21 mouse cellular contexts compared by ENCODE assay signal in genomic region chr10:70766450-70766849, GRCm38 (mm10).
A peak's percentile ranks its signal among the peaks of the same experiment; 100 is the strongest.
DNase-seq lines count a peak whose midpoint lies in the region; ATAC-seq and TF ChIP-seq lines count a peak whose summit lies in the region.
"Had no signal": no experiment of that assay in that cellular context is flagged by ENCODE, and none has a peak within 500 bp of the region (broad histone marks: within the 10 kb centered on the region; RNA-seq: fewer than 3 reads in every experiment).

No protein-coding gene starts in this region.

- 81% methylated on average over 8 of the region's 8 CpGs for WGBS in midbrain, embryonic 11.5 days
- 70% methylated on average over 8 of the region's 8 CpGs for WGBS in midbrain, embryonic 14.5 days
- WGBS in midbrain, embryonic 10.5 days = 89% methylated on average over 8 of the region's 8 CpGs

- ATAC-seq in midbrain, embryonic 11.5 days (ENCODE audit: low FRiP score) = no peak
- ATAC-seq in midbrain, embryonic 14.5 days (ENCODE audit: low FRiP score, low TSS enrichment) = no peak
- ATAC-seq: forebrain, embryonic 15.5 days; Patski had no signal

- H3ac ChIP-seq in myocyte (ENCODE audit: control insufficient read depth, insufficient read length) = no peak overlapping the region

- peak; percentile 7 for DNase-seq in cerebellum, adult 11-12 months
- DNase-seq in cerebellum, adult 11 months = no peak
- peak; percentile 41 for DNase-seq in layer of hippocampus, adult 11-12 months (ENCODE audit: low spot score)
- no peak for DNase-seq in layer of hippocampus, postnatal 25 days (ENCODE audit: extremely low spot score in 1 of 2, low spot score in 1 of 2)
- DNase-seq in midbrain, embryonic 11.5 days (ENCODE audit: low spot score, missing footprints) = peak; percentile 31
- no peak for DNase-seq in midbrain, embryonic 14.5 days
- no peak for DNase-seq in midbrain, embryonic 10.5 days (ENCODE audit: low spot score)
- DNase-seq: adrenal gland, postnatal 14 days; heart, postnatal 10 days; kidney, adult 18-20 months; lung, adult 18-20 months; lung, postnatal 14 days; right cerebral cortex, postnatal 25 days; thymus, adult 2 months had no signal

- TF ChIP-seq POLR2A in myocyte (IDR thresholded peaks at IDR 0.05; ENCODE audit: insufficient read length, low read depth) = no peak

- H3K9ac ChIP-seq in midbrain, embryonic 11.5 days (ENCODE audit: low read length) = no peak overlapping the region
- H3K9ac ChIP-seq in midbrain, embryonic 14.5 days (replicated peaks; ENCODE audit: low read length) = no peak overlapping the region
- H3K9ac ChIP-seq: forebrain, embryonic 15.5 days; stomach, embryonic 15.5 days had no signal

- H3K9me3 ChIP-seq in midbrain, embryonic 11.5 days (ENCODE audit: control insufficient read depth, low read length) = no peaks in the 10 kb centered on the region
- no peaks in the 10 kb centered on the region for H3K9me3 ChIP-seq in midbrain, embryonic 14.5 days (ENCODE audit: control insufficient read depth, low read length)
- no peaks in the 10 kb centered on the region for H3K9me3 ChIP-seq in midbrain, embryonic 10.5 days (replicated peaks)
- H3K9me3 ChIP-seq: forebrain, embryonic 15.5 days; stomach, embryonic 15.5 days had no signal

- no peaks in the 10 kb centered on the region for H3K27me3 ChIP-seq in midbrain, embryonic 11.5 days (ENCODE audit: control insufficient read depth, insufficient read depth, low read length)
- H3K27me3 ChIP-seq in midbrain, embryonic 14.5 days (ENCODE audit: control insufficient read depth, insufficient read depth, low read length) = no peaks in the 10 kb centered on the region
- no peaks in the 10 kb centered on the region for H3K27me3 ChIP-seq in myocyte (ENCODE audit: control insufficient read depth, insufficient read depth, insufficient read length)
- H3K27me3 ChIP-seq in midbrain, embryonic 10.5 days (ENCODE audit: low read depth, poor library complexity, severe bottlenecking) = no peaks in the 10 kb centered on the region
- H3K27me3 ChIP-seq: forebrain, embryonic 15.5 days; stomach, embryonic 15.5 days had no signal

- H3K79me2 ChIP-seq in myocyte (ENCODE audit: control insufficient read depth, insufficient read depth) = no peaks in the 10 kb centered on the region

- H3K36me3 ChIP-seq in midbrain, embryonic 11.5 days (ENCODE audit: control insufficient read depth, insufficient read depth, low read length) = no peaks in the 10 kb centered on the region
- H3K36me3 ChIP-seq in midbrain, embryonic 14.5 days (ENCODE audit: control insufficient read depth, insufficient read depth, low read length) = no peaks in the 10 kb centered on the region
- H3K36me3 ChIP-seq in myocyte (ENCODE audit: control insufficient read depth, insufficient read depth) = no peaks in the 10 kb centered on the region
- no peaks in the 10 kb centered on the region for H3K36me3 ChIP-seq in midbrain, embryonic 10.5 days
- H3K36me3 ChIP-seq: forebrain, embryonic 15.5 days; stomach, embryonic 15.5 days had no signal

- H3K4me1 ChIP-seq in midbrain, embryonic 11.5 days (ENCODE audit: control insufficient read depth, insufficient read depth, low read length) = no peaks in the 10 kb centered on the region
- no peaks in the 10 kb centered on the region for H3K4me1 ChIP-seq in midbrain, embryonic 14.5 days (ENCODE audit: control insufficient read depth, insufficient read depth, low read length)
- no peaks in the 10 kb centered on the region for H3K4me1 ChIP-seq in midbrain, embryonic 10.5 days
- H3K4me1 ChIP-seq: forebrain, embryonic 15.5 days; stomach, embryonic 15.5 days had no signal

- no peak overlapping the region for H3K4me2 ChIP-seq in midbrain, embryonic 11.5 days
- no peak overlapping the region for H3K4me2 ChIP-seq in midbrain, embryonic 14.5 days (ENCODE audit: low read length)
- H3K4me2 ChIP-seq in myocyte (ENCODE audit: low read depth) = peak overlapping the region; percentile 46
- H3K4me2 ChIP-seq: forebrain, embryonic 15.5 days; heart, embryonic 11.5 days; liver, embryonic 11.5 days; stomach, embryonic 15.5 days had no signal

- no peak overlapping the region for H3K27ac ChIP-seq in midbrain, embryonic 11.5 days (ENCODE audit: low read depth, low read length)
- H3K27ac ChIP-seq in midbrain, embryonic 14.5 days (replicated peaks; ENCODE audit: low read depth, low read length) = no peak overlapping the region
- no peak overlapping the region for H3K27ac ChIP-seq in midbrain, embryonic 10.5 days (replicated peaks)
- H3K27ac ChIP-seq: forebrain, embryonic 15.5 days; kidney, postnatal 0 days; stomach, embryonic 15.5 days had no signal

- H3K4me3 ChIP-seq in midbrain, embryonic 11.5 days (ENCODE audit: low read depth, low read length) = no peak overlapping the region
- H3K4me3 ChIP-seq in midbrain, embryonic 14.5 days (replicated peaks; ENCODE audit: low read depth, low read length) = no peak overlapping the region
- H3K4me3 ChIP-seq in myocyte = no peak overlapping the region
- no peak overlapping the region for H3K4me3 ChIP-seq in midbrain, embryonic 10.5 days
- H3K4me3 ChIP-seq: forebrain, embryonic 15.5 days; stomach, embryonic 15.5 days had no signal

TF ChIP-seq in myocyte, 11 proteins besides CTCF, POLR2A, EP300 and RAD21:
- TF ChIP-seq E2F4 (IDR thresholded peaks at IDR 0.05; ENCODE audit: insufficient read depth) (no peak), MYOG (IDR thresholded peaks at IDR 0.05; ENCODE audit: control insufficient read depth in 1 of 3, insufficient read depth in 1 of 3, insufficient read length in 2 of 3, low read depth in 2 of 3) (peak in 1 of 3 experiments; percentile 12)

Comparison
In these comparisons a context has a peak if more than half of its experiments do, and no peak if none do; other contexts are left out.
1. DNase-seq: peak in cerebellum, adult 11-12 months (single experiment), layer of hippocampus, adult 11-12 months (single experiment) and midbrain, embryonic 11.5 days (single experiment); none in cerebellum, adult 11 months (single experiment), layer of hippocampus, postnatal 25 days (0 of 2), midbrain, embryonic 14.5 days (single experiment) and midbrain, embryonic 10.5 days (single experiment).